Mouse (Mus musculus) lung, adult 2 months (tissue): ENCODE measurements around the gene Ofd1.

Experiments used
- CTCF ChIP-seq: fragments of 200-500 bp; IDR thresholded peaks from 2 replicates; pipeline ENCODE4 v1.5.1; 2011; ENCODE audit warnings: mild to moderate bottlenecking, low read length, control low read depth; ENCODE audit not compliant: insufficient read depth
- POLR2A ChIP-seq: fragments of 200-500 bp; IDR thresholded peaks from 2 replicates; pipeline ENCODE4 v1.6.1; 2011; ENCODE audit warnings: low read depth, mild to moderate bottlenecking, control low read depth, low read length, borderline replicate concordance; ENCODE audit errors: extremely low read depth

- TF ChIP-seq POLR2A (no peak), CTCF (no peak)
These were observed 38.3 kb upstream of the Ofd1 start for GRCm38 (mm10) chrX:166478631-166479364.
